Mouse (Mus musculus) midbrain, embryonic 15.5 days (tissue): ENCODE measurements at regions not wholly inside any gene's neighbourhood (a gene's known extent, or its start where the extent isn't known, plus 50 kb on each side); places are given as distances from the start of the nearest gene placed in this dataset.
"Not testable (repeated sequence)": the region's sequence is repeated elsewhere in the genome, so short reads cannot be mapped to it uniquely, and the experiment has no call there.

ENCODE experiments used
- ATAC-seq: fragments of 200-750 bp; cut with Nextera tagmentation; replicated peaks from 2 replicates; pipeline ENCODE4 v1.8.0; 2017; ENCODE audit warnings: moderate TSS enrichment
- H3K27ac ChIP-seq: fragments of 300-500 bp; sonication (generic); 2 replicates; pipeline ENCODE4 v1.5.1; 2015; ENCODE audit warnings: mild to moderate bottlenecking, inconsistent platforms
- H3K27me3 ChIP-seq: fragments of 300-500 bp; sonication (generic); replicated peaks from 2 replicates; pipeline ENCODE4 v1.6.1; 2015; ENCODE audit warnings: inconsistent platforms
- H3K36me3 ChIP-seq: fragments of 300-500 bp; sonication (generic); replicated peaks from 2 replicates; pipeline ENCODE4 v1.6.1; 2015; ENCODE audit warnings: inconsistent platforms
- H3K4me1 ChIP-seq: fragments of 300-500 bp; sonication (generic); 2 replicates; pipeline ENCODE4 v1.6.1; 2015; ENCODE audit warnings: inconsistent platforms
- H3K4me2 ChIP-seq: fragments of 300-500 bp; sonication (generic); 2 replicates; pipeline ENCODE4 v1.6.1; 2015; ENCODE audit warnings: inconsistent platforms, mild to moderate bottlenecking, moderate library complexity
- H3K4me3 ChIP-seq: fragments of 300-500 bp; sonication (generic); 2 replicates; pipeline ENCODE4 v1.5.1; 2015; ENCODE audit warnings: mild to moderate bottlenecking, inconsistent platforms
- H3K9ac ChIP-seq: fragments of 300-500 bp; sonication (generic); 2 replicates; pipeline ENCODE4 v1.6.1; 2015; ENCODE audit warnings: mild to moderate bottlenecking, inconsistent platforms
- H3K9me3 ChIP-seq: fragments of 300-500 bp; sonication (generic); 2 replicates; pipeline ENCODE4 v1.6.1; 2016; ENCODE audit warnings: inconsistent platforms
- WGBS: fragments of 180-500 bp; shearing (Covaris S2); methylation state at CpG from one replicate; pipeline ENCODE4 v1.1.7; 2015; ENCODE audit warnings: mixed read lengths; 5-methylcytosine and 5-hydroxymethylcytosine counted together

GRCm38 (mm10) chr14:19327321-19327720 is 91.4 kb downstream of the Gm21738 start:
- Histone ChIP-seq H3K4me3 (no peak overlapping the region), H3K36me3 (no peaks in the 10 kb centered on the region), H3K4me2 (no peak overlapping the region), H3K9me3 (peaks cover 30% of the 10 kb centered on the region), H3K4me1 (no peaks in the 10 kb centered on the region), H3K27ac (no peak overlapping the region), H3K27me3 (no peaks in the 10 kb centered on the region), H3K9ac (no peak overlapping the region)
- ATAC-seq: no peak
- WGBS: 89% methylated on average over 6 of the region's 6 CpGs

DNA sequence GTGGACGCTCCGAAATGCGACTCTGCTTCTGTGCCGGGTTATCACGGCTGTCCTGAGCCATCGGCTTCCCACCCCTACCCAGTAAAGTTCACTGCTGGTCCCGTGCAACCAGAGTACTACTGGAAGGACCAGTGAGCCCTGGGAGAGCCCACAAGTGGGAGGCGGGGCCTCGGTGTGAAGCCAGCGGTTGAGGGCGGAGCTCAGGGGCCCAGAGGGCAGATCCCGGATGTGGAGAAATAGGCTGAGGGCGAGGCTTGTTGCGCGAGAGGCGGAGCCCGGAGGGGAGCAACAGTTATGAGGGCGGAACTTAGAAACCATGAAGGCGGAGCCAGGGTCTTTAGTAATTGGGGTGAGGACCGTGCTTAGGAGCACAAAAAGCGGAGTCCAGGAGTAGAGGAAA is 107.1 kb downstream of the Gm21738 start:
- H3K27ac ChIP-seq: no peak overlapping the region
- 77% methylated on average over 21 of the region's 21 CpGs for WGBS
- no peaks in the 10 kb centered on the region for H3K36me3 ChIP-seq

GRCm38 (mm10) chr14:19302859-19303258 is 115.9 kb downstream of the Gm21738 start:
- H3K4me1 ChIP-seq, H3K9ac ChIP-seq, H3K36me3 ChIP-seq, H3K4me3 ChIP-seq, H3K9me3 ChIP-seq, H3K27me3 ChIP-seq, H3K4me2 ChIP-seq, ATAC-seq, H3K27ac ChIP-seq: not testable (repeated sequence)
- 53% methylated on average over 4 of the region's 4 CpGs for WGBS

More for the DNA sequence above, 107.1 kb downstream of the Gm21738 start:
- no peaks in the 10 kb centered on the region for H3K27me3 ChIP-seq
- no peak for ATAC-seq
- H3K9ac ChIP-seq: no peak overlapping the region
- H3K9me3 ChIP-seq: peaks cover 11% of the 10 kb centered on the region; the same call in 1 of the 2 replicates
- no peak overlapping the region for H3K4me3 ChIP-seq
- H3K4me1 ChIP-seq: no peaks in the 10 kb centered on the region
- no peak overlapping the region for H3K4me2 ChIP-seq

GRCm38 (mm10) chr14:19279096-19279495 is 139.6 kb downstream of the Gm21738 start:
- H3K27me3 ChIP-seq: no peaks in the 10 kb centered on the region
- ATAC-seq: no peak
- H3K4me1 ChIP-seq: no peaks in the 10 kb centered on the region
- 96% methylated on average over 1 of the region's 1 CpGs for WGBS
- no peak overlapping the region for H3K4me2 ChIP-seq
- no peak overlapping the region for H3K27ac ChIP-seq
- no peaks in the 10 kb centered on the region for H3K36me3 ChIP-seq
- H3K9ac ChIP-seq: no peak overlapping the region
- no peak overlapping the region for H3K4me3 ChIP-seq
- peaks cover 18% of the 10 kb centered on the region for H3K9me3 ChIP-seq

- 61% methylated on average over 4 of the region's 4 CpGs for WGBS
- 0 out of 2 replicates have a peak, but pooled peaks have one; percentile 63 for ATAC-seq
These were observed 140.8 kb downstream of the Gm21738 start for GRCm38 (mm10) chr14:19277777-19278385.

More at GRCm38 (mm10) chr14:19277777-19278385, 140.8 kb downstream of the Gm21738 start:
- H3K4me2 ChIP-seq: no peak overlapping the region
- H3K9me3 ChIP-seq: peaks cover 19% of the 10 kb centered on the region
- no peak overlapping the region for H3K4me3 ChIP-seq
- no peak overlapping the region for H3K9ac ChIP-seq
- H3K27me3 ChIP-seq: no peaks in the 10 kb centered on the region
- no peaks in the 10 kb centered on the region for H3K4me1 ChIP-seq
- H3K36me3 ChIP-seq: no peaks in the 10 kb centered on the region
- no peak overlapping the region for H3K27ac ChIP-seq
